Mouse (Mus musculus): ENCODE data around the gene Cdh13. TPM values are rescaled to one million over a fixed set of nuclear protein-coding genes. Genes with fewer than 3 reads are reported as not detected.

The Cdh13 gene
- total RNA-seq, 2 experiments from 2014 or later = not detected

DNA sequence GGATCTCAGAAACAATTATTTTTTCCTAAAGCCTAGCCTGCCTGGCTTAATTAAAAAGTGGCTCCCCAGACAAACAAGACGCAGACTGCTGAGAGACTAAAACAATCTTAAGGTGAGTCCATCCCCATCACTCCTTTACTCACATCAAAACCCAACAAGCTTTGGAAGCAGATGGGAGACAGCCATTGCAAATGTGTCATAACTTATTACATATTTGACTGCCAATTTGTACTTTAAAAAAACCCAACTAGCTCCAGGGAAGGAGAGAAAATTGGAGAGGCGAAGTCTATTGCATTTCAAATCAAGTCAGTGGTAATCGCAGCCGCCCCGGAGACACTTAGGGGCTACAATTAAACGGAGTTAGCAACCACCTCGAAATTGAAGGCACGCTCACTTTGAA, 801.5 kb downstream of the Cdh13 start:
- no peak for ATAC-seq (replicated peaks; ENCODE audit: low FRiP score, poor library complexity, severe bottlenecking)

DNA sequence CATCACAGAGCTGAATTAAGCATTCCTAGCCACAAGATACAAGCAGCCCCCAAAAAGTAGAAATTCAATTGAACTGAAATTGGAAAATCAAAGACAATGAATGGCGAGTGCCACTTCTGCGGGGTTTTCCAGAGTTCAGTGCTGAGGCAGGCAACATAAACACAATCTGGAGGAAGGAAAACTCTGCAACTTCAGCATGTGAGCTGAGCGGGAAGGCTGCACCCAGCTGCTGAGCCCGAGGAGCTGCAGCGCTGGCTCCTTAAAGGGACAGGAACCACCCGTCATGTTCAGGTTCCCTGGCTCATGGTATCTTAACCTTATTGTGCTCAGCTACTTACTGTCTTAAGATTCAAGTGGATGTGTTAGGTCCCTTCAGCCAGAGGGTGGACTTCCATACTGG, 814.7 kb downstream of the Cdh13 start:
- no peak for ATAC-seq (replicated peaks; ENCODE audit: low FRiP score, poor library complexity, severe bottlenecking)

GRCm38 (mm10) chr8:119102871-119103270, 819.3 kb downstream of the Cdh13 start:
- ATAC-seq (replicated peaks; ENCODE audit: low FRiP score, poor library complexity, severe bottlenecking) = no peak

GRCm38 (mm10) chr8:119109655-119110054, 826.1 kb downstream of the Cdh13 start:
- no peak for ATAC-seq (replicated peaks; ENCODE audit: low FRiP score, poor library complexity, severe bottlenecking)

GRCm38 (mm10) chr8:119112861-119113260, 829.3 kb downstream of the Cdh13 start:
- no peak for ATAC-seq (replicated peaks; ENCODE audit: low FRiP score, poor library complexity, severe bottlenecking)

GRCm38 (mm10) chr8:119121236-119121635, 837.7 kb downstream of the Cdh13 start:
- ATAC-seq (replicated peaks; ENCODE audit: low FRiP score, poor library complexity, severe bottlenecking) = no peak

GRCm38 (mm10) chr8:119127841-119128240, 844.3 kb downstream of the Cdh13 start:
- ATAC-seq (replicated peaks; ENCODE audit: low FRiP score, poor library complexity, severe bottlenecking) = no peak

- no peak for ATAC-seq (replicated peaks; ENCODE audit: low FRiP score, poor library complexity, severe bottlenecking)
These were observed 844.7 kb downstream of the Cdh13 start for GRCm38 (mm10) chr8:119128266-119128665.

DNA sequence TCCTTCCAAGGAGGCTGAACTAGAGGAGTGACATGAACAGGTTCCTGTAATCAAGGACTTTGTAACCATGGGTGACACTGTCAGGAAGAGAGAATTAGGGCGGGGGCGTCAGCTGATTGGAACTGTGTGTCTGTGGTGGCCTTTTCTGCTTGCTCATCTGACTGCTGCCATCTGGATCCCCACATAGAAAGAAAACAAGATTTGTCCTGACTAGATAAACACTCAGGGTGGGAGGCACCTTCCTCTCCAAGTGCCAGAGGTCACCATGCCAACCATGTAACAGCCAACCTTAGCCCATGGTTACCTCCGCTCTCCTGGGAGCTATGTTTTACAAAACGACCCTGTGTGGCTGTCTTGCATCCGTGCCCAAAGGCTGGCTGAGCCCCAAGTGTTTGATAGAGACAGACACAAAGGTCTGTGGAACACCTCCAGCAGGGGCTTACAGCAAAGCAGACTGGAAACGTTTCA, 873.0 kb downstream of the Cdh13 start:
- ATAC-seq (replicated peaks; ENCODE audit: low FRiP score, poor library complexity, severe bottlenecking) = no peak

GRCm38 (mm10) chr8:119158628-119159027, 875.1 kb downstream of the Cdh13 start:
- ATAC-seq (replicated peaks; ENCODE audit: low FRiP score, poor library complexity, severe bottlenecking) = no peak

GRCm38 (mm10) chr8:119159794-119160193, 876.3 kb downstream of the Cdh13 start:
- no peak for ATAC-seq (replicated peaks; ENCODE audit: low FRiP score, poor library complexity, severe bottlenecking)

GRCm38 (mm10) chr8:119164076-119164475, 880.5 kb downstream of the Cdh13 start:
- no peak for ATAC-seq (replicated peaks; ENCODE audit: low FRiP score, poor library complexity, severe bottlenecking)

- ATAC-seq (replicated peaks; ENCODE audit: low FRiP score, poor library complexity, severe bottlenecking) = no peak
These were observed 893.8 kb downstream of the Cdh13 start for GRCm38 (mm10) chr8:119177226-119177935.

GRCm38 (mm10) chr8:119180626-119181025, 897.1 kb downstream of the Cdh13 start:
- ATAC-seq (replicated peaks; ENCODE audit: low FRiP score, poor library complexity, severe bottlenecking) = no peak

GRCm38 (mm10) chr8:119195695-119196094, 912.2 kb downstream of the Cdh13 start:
- no peak for ATAC-seq (replicated peaks; ENCODE audit: low FRiP score, poor library complexity, severe bottlenecking)

DNA sequence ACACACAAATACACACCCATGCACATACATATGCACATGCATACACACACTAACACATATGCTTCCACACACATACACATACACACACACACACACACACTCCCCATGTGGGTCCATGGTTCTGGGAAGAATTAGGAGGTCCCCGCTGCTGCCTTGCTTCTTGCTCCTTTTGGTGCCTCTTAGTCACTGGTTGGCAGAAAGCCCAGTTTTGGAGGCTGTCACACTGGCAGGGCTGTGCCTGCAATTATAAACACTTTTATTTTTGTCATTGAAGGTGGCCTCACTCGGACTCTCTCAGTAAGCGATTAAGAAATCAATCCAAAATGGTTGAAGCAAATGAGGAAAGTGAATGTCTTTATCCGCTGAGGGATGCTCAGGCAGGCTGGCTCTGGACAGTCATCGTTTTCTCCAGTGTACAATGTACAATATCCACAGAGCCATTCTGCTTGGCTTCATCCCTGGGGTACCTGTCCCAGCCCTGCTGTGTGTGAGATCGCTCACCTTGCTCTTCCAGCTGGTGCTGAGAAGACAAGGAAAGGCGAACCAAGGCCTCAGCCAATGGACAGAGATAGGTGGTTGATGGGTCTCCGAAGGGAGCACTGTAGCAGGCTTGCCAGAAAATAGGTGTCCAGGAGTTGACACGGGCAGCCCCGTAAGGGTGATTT, 913.1 kb downstream of the Cdh13 start:
- ATAC-seq (replicated peaks; ENCODE audit: low FRiP score, poor library complexity, severe bottlenecking) = no peak

DNA sequence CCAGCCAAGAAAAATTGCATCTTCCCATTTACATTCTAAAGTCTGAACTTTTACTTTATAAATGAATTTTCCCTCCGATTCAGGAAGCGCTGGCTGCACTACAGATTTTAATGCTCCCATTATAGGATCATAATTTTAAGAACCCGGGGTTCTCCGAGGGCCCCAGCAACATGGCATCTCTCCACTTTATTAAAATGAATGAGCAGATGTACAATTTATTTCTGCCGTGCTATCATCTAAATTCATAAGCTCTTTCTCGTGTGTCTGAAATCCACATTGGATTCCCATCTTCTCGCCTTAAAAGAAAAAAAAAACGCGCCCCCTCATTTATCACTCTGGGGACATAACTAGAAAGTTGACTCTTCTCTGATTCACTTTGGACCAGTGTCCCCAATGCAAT, 925.0 kb downstream of the Cdh13 start:
- ATAC-seq (replicated peaks; ENCODE audit: low FRiP score, poor library complexity, severe bottlenecking) = no peak

- no peak for ATAC-seq (replicated peaks; ENCODE audit: low FRiP score, poor library complexity, severe bottlenecking)
These were observed 941.0 kb downstream of the Cdh13 start for GRCm38 (mm10) chr8:119224547-119224946.

- no peak for ATAC-seq (replicated peaks; ENCODE audit: low FRiP score, poor library complexity, severe bottlenecking)
These were observed 961.6 kb downstream of the Cdh13 start for GRCm38 (mm10) chr8:119245181-119245580.

DNA sequence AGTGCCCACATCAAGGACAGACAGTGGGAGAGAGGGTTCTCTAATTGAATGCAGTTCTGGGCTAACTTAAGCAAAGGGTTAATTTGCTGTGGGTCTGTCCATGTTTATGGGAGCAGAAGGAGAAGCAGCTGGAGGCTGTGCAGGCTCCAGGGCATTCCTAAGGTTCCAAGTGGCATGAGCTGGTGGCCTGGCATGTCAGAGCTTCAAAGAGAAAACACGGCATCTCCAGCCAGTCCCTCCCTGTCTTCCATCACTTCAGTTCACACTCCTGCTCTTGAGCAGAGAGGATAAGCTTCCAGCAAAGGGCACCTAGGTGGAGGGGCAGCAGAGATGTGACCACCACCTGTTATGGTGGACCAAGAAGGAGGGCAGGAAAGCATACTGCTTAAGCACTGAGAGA, 962.1 kb downstream of the Cdh13 start:
- ATAC-seq (replicated peaks; ENCODE audit: low FRiP score, poor library complexity, severe bottlenecking) = no peak

DNA sequence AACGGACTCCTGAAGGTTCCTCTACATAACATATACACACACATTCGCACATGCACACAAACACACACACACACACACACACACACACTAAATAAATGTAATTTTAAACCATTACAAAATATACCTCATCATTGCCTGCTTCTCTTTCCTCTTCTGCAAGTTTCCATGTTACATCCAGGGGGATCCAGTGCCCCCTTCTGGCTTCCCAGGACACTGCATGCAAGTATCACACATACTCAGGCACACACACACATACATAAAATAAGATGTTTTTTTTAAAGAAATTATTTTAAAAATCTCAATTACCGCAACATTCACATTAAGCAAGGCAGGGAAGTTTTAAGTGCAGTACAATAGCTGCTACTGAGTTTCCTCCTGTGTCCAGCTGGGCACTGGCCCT, 970.8 kb downstream of the Cdh13 start:
- ATAC-seq (replicated peaks; ENCODE audit: low FRiP score, poor library complexity, severe bottlenecking) = no peak
